Mouse (Mus musculus) thymus, postnatal 25 days (tissue): ENCODE measurements at regions not wholly inside any gene's neighbourhood (a gene's known extent, or its start where the extent isn't known, plus 50 kb on each side); places are given as distances from the start of the nearest gene placed in this dataset.

ENCODE experiments used
- DNase-seq: peaks from one replicate; pipeline ENCODE4 v3.0.0; 2022

- DNase-seq = no peak
Observed at GRCm38 (mm10) chr12:13028086-13028485, 86.4 kb upstream of the Mycn start.

DNA sequence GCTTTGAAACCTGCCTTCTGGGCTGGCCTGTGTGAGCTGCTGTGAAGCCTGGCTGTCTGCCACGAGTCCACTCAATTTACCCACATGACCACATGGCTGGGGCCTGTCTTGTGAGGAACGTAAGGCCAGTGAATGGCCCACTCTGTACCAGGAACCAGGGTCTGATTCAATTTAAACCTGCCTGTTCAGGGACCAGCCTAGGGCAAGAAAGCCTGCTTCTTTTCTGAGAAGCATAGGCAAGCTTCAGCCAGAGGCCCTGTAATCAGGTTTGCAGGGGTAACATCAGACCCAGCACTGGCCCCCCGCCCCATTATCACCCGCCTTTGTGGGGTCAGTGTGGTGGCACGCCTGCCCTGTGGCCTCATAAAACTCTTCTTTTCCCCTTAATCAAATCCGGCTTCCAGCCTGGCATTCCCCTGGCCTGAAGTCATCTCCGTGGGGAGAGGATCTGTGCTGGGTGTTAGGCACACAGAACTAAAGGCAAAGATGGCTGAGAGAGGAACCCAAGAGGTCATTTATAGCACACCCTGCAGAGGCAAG is 84.4 kb upstream of the Mycn start:
- no peak for DNase-seq

GRCm38 (mm10) chr12:13024215-13024841 is 82.6 kb upstream of the Mycn start:
- DNase-seq = no peak

GRCm38 (mm10) chr12:13011023-13011761 is 69.5 kb upstream of the Mycn start:
- DNase-seq = no peak

DNA sequence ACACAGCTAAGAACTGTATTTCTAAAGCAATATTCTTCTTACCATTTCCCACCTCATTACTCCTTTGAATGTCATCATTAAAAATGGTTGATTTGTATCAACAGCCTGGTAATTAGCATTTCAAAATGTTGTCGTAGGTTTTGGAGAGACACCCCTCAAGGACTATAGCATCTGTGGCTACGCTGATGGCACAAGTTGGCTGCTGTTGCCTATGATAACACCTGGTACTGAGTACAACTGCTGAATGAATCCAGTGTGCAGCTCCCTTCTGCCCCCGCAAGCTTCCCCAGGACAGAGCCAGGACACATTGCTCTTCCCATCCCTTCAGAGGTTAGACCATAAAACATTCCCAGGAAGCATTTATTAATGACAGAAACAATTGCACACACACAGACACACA is 68.7 kb upstream of the Mycn start:
- DNase-seq = no peak

GRCm38 (mm10) chr12:13009470-13009869 is 67.8 kb upstream of the Mycn start:
- DNase-seq = peak; percentile 9

GRCm38 (mm10) chr12:13002703-13003102 is 61.0 kb upstream of the Mycn start:
- DNase-seq = no peak

GRCm38 (mm10) chr12:13002069-13002590 is 60.4 kb upstream of the Mycn start:
- DNase-seq = no peak

GRCm38 (mm10) chr12:12995974-12996361 is 54.3 kb upstream of the Mycn start:
- DNase-seq = no peak

GRCm38 (mm10) chr12:12995061-12995973 is 53.6 kb upstream of the Mycn start:
- DNase-seq = no peak

- no peak for DNase-seq
Observed at GRCm38 (mm10) chr12:12993894-12994714, 52.4 kb upstream of the Mycn start.
